Mouse (Mus musculus) liver, postnatal 0 days (tissue): Measurements from ENCODE around the gene Olfr812. TPM values are rescaled to one million over a fixed set of nuclear protein-coding genes. Genes with fewer than 3 reads are reported as not detected.
"Not testable (repeated sequence)": the region's sequence is repeated elsewhere in the genome, so short reads cannot be mapped to it uniquely, and the experiment has no call there.

Experiments
- ATAC-seq: fragments of 200-750 bp; cut with Nextera tagmentation; 2 replicates; pipeline ENCODE4 v1.8.0; 2017; ENCODE audit warnings: mild to moderate bottlenecking, moderate library complexity
- DNase-seq: peaks from one replicate; pipeline ENCODE4 v3.0.0-alpha.2; 2016
- H3K27ac ChIP-seq: fragments of 300-500 bp; sonication (generic); 2 replicates; pipeline ENCODE4 v1.5.1; 2014; ENCODE audit warnings: antibody characterized with exemption, moderate library complexity, mild to moderate bottlenecking, low read depth
- H3K27me3 ChIP-seq: fragments of 300-500 bp; sonication (generic); 2 replicates; pipeline ENCODE4 v1.6.1; 2014; ENCODE audit warnings: low read length, control low read depth, mixed read lengths; ENCODE audit not compliant: insufficient read depth
- H3K36me3 ChIP-seq: fragments of 300-500 bp; sonication (generic); replicated peaks from 2 replicates; pipeline ENCODE4 v1.6.1; 2014; ENCODE audit warnings: mild to moderate bottlenecking, control low read depth, low read length, moderate library complexity, mixed read lengths; ENCODE audit not compliant: insufficient read depth
- H3K4me1 ChIP-seq: fragments of 300-500 bp; sonication (generic); 2 replicates; pipeline ENCODE4 v1.6.1; 2014; ENCODE audit warnings: antibody characterized with exemption, mild to moderate bottlenecking, control low read depth; ENCODE audit not compliant: insufficient read depth
- H3K4me2 ChIP-seq: fragments of 300-500 bp; sonication (generic); 2 replicates; pipeline ENCODE4 v1.6.1; 2014; ENCODE audit warnings: low read depth, mild to moderate bottlenecking, low read length, moderate library complexity, mixed read lengths
- H3K4me3 ChIP-seq: fragments of 300-500 bp; sonication (generic); 2 replicates; pipeline ENCODE4 v1.5.1; 2014; ENCODE audit warnings: low read depth, low read length
- H3K9ac ChIP-seq: fragments of 300-500 bp; sonication (generic); replicated peaks from 2 replicates; pipeline ENCODE4 v1.6.1; 2014; ENCODE audit warnings: mild to moderate bottlenecking, moderate library complexity
- H3K9me3 ChIP-seq: fragments of 300-500 bp; sonication (generic); 2 replicates; pipeline ENCODE4 v1.6.1; 2016; ENCODE audit warnings: mild to moderate bottlenecking, control low read depth, low read length, mixed read lengths
- CTCF ChIP-seq: sonication (generic); IDR thresholded peaks from 2 replicates; pipeline ENCODE4 v1.5.1; 2016; ENCODE audit warnings: antibody characterized with exemption, low read depth
- EP300 ChIP-seq: IDR thresholded peaks from 2 replicates; pipeline ENCODE4 v1.6.1; 2016; ENCODE audit warnings: antibody characterized with exemption, low read depth, mild to moderate bottlenecking
- WGBS: fragments of 180-500 bp; shearing (Covaris S2); extraction: QIAGEN DNeasy Blood & Tissue Kit; methylation state at CpG from one replicate; pipeline ENCODE4 v1.1.7; 2014; ENCODE audit not compliant: insufficient replicate concordance; 5-methylcytosine and 5-hydroxymethylcytosine counted together
- polyA plus RNA-seq: library from polyadenylated mRNA; unstranded; fragments of >200 nt; fragmentation: Nextera tagmentation; extraction: Ambion mirVana; gene quantifications from 2 replicates; pipeline ENCODE4 v1.2.1, GENCODE M21; 2015

Olfr812 gene
- not detected in 2 replicates for polyA plus RNA-seq

DNA sequence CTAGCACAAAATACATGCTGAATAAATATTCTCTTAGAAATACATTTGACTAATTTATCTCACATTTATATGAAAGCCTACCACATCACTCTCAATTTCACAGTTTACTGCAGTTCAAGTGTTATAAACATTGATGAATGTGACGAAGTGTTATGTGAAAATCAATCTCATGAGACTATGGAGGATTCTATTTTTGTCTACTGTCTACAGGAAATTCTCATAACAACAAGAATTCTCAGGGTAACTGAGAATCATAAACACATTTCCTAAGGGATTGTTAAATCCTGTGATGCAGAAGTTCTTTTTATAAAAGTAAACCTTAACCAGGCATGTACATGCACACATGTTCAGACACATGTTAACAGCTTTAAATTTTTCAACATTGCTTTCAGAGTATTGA lies at the start of gene Olfr812:
TSS of gene Olfr812 (minus strand) at position 101 of the 400 bp plus-strand sequence.
- Histone ChIP-seq H3K4me1 (no peaks in the 10 kb centered on the region), H3K27me3 (no peaks in the 10 kb centered on the region), H3K27ac (no peak within 1 kb of the TSS), H3K9me3 (no peaks in the 10 kb centered on the region), H3K36me3 (no peaks in the 10 kb centered on the region), H3K4me3 (no peak within 1 kb of the TSS), H3K4me2 (no peak within 1 kb of the TSS), H3K9ac (no peak within 1 kb of the TSS)
- no peak for TF ChIP-seq EP300
- ATAC-seq (no peak), DNase-seq (no peak)
- WGBS, result 48% methylated on average over 1 of the region's 1 CpGs

- Histone ChIP-seq H3K27ac (no peak overlapping the region), H3K4me2 (no peak overlapping the region), H3K4me1 (no peaks in the 10 kb centered on the region), H3K4me3 (no peak overlapping the region), H3K9me3 (no peaks in the 10 kb centered on the region), H3K9ac (no peak overlapping the region), H3K36me3 (no peaks in the 10 kb centered on the region), H3K27me3 (no peaks in the 10 kb centered on the region)
- TF ChIP-seq EP300, result no peak
- TF ChIP-seq CTCF, result no peak
- DNase-seq, result no peak
- ATAC-seq, result no peak
- 77% methylated on average over 7 of the region's 7 CpGs for WGBS
These were observed 40.0 kb upstream of the Olfr812 start for GRCm38 (mm10) chr10:129885934-129886333.

DNA sequence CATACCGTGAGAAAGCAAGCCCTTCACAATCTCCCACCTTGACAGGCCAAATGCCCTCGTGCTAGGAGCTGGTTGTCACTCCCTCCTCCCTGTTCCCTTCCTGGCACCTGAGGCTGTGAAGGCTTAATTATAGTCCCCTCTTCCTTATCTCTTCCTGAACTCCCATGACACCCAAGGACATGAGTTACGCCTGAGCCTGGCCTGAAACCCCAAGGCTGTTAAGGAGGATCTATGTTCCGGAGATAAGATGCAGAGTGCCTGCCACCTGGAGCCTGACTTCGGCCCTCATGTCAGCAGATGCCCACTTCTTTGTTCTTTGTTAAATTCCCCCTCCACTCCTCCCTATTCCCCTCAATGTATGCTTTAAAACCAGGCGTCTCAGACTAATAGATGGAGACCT lies 39.6 kb upstream of the Olfr812 start:
- not testable (repeated sequence) for DNase-seq, ATAC-seq, H3K4me1 ChIP-seq, H3K9me3 ChIP-seq, H3K4me3 ChIP-seq, H3K27ac ChIP-seq, H3K27me3 ChIP-seq, H3K9ac ChIP-seq, H3K4me2 ChIP-seq, H3K36me3 ChIP-seq
- 71% methylated on average over 6 of the region's 6 CpGs for WGBS

DNA sequence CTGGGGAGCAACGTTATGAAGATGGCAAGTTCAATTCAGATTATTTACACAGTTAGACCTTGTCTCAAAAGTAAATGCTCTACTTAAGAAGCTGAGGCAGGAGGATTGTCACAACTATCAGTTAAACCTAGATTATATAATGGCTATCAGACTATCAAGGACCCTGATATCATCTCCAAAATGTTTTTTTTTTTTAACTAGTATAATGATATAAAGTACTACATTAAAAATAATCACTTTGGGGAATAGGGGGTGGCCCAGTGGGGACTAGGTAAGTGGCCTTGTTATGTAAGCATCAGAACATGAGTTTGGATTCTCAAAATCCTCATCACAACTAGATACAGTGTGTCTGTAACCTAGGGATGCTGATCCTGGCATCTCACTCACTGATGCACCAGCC lies 33.9 kb upstream of the Olfr812 start, which contains the start of gene Olfr814:
TSS of gene Olfr814 (minus strand) at position 101 of the 400 bp plus-strand sequence.
- DNase-seq, ATAC-seq, H3K27ac ChIP-seq, H3K4me2 ChIP-seq, H3K9ac ChIP-seq, H3K4me1 ChIP-seq, H3K36me3 ChIP-seq, H3K4me3 ChIP-seq, H3K27me3 ChIP-seq, H3K9me3 ChIP-seq: not testable (repeated sequence)
- WGBS, result no CpG with 5 or more reads among the region's 1 CpGs

- H3K27ac ChIP-seq, result no peak within 1 kb of the TSS
- no peaks in the 10 kb centered on the region for H3K36me3 ChIP-seq
- H3K4me3 ChIP-seq, result no peak within 1 kb of the TSS
- no peak within 1 kb of the TSS for H3K4me2 ChIP-seq
- no peaks in the 10 kb centered on the region for H3K27me3 ChIP-seq
- H3K4me1 ChIP-seq, result no peaks in the 10 kb centered on the region
- TF ChIP-seq EP300 (no peak), CTCF (no peak)
- H3K9me3 ChIP-seq, result no peaks in the 10 kb centered on the region
- no peak within 1 kb of the TSS for H3K9ac ChIP-seq
- ATAC-seq, result no peak
- DNase-seq, result no peak
These were observed 9.2 kb upstream of the Olfr812 start, which contains the start of gene Olfr813 for GRCm38 (mm10) chr10:129855067-129855466. Gene Olfr813, plus strand, starts transcription at chr10:129855367.

DNA sequence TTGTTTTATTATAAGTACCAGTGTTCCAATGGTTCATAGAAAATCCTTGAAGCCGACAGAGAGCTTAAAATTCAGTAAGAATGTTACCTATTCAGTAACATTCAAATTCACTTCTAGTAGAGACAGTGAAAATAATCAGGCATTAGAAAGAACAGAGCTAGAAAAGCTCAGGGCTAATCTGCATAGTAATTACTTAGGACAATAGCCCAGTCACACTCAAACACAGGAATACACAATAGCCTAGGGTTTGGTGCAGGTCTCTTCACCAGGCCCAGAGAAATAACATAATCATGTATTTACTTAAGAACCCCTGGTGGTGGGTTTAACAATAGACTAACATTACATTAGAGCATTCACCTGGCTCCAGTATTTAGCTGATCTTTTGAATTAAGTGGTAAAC lies 1.4 kb upstream of the Olfr812 start:
- Histone ChIP-seq H3K36me3 (no peaks in the 10 kb centered on the region), H3K27ac (no peak overlapping the region), H3K27me3 (no peaks in the 10 kb centered on the region), H3K4me1 (no peaks in the 10 kb centered on the region), H3K9ac (no peak overlapping the region), H3K4me3 (no peak overlapping the region), H3K4me2 (no peak overlapping the region), H3K9me3 (no peaks in the 10 kb centered on the region)
- ATAC-seq (no peak), DNase-seq (no peak)
- TF ChIP-seq EP300 (no peak), CTCF (no peak)
- 72% methylated on average over 1 of the region's 1 CpGs for WGBS

DNA sequence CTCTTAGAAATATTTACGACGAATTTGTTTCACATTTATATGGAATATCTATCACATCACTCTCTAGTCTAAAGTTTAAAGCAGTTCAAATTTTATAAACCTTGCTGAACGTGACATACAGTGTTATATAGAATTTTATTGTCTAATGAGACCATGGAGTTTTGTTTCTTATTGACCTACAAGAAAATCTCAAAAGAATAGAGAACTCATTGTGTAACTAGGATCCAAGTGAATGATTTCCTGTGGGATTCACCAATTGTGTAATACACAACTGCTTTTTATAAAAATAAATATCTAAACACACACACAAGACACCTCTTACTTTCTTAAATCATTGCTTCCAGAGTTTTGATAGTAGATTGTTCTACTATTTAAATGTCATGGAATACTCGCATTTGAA lies 41.6 kb downstream of the Olfr812 start, which contains the start of gene Olfr811:
TSS of gene Olfr811 (minus strand) at position 101 of the 400 bp plus-strand sequence.
- no peak within 1 kb of the TSS for H3K4me3 ChIP-seq
- WGBS, result 62% methylated on average over 4 of the region's 4 CpGs

More for the DNA sequence above, 41.6 kb downstream of the Olfr812 start, which contains the start of gene Olfr811:
- H3K27ac ChIP-seq, result no peak within 1 kb of the TSS
- H3K9me3 ChIP-seq, result no peaks in the 10 kb centered on the region
- no peaks in the 10 kb centered on the region for H3K4me1 ChIP-seq
- H3K36me3 ChIP-seq, result no peaks in the 10 kb centered on the region
- DNase-seq (no peak), ATAC-seq (no peak)
- no peaks in the 10 kb centered on the region for H3K27me3 ChIP-seq
- no peak for TF ChIP-seq EP300
- TF ChIP-seq CTCF, result no peak
- H3K4me2 ChIP-seq, result no peak within 1 kb of the TSS
- no peak within 1 kb of the TSS for H3K9ac ChIP-seq
